Mouse (Mus musculus): ENCODE data around the gene Zdhhc20. TPM values are rescaled to one million over a fixed set of nuclear protein-coding genes. Genes with fewer than 3 reads are reported as not detected.
A peak's percentile ranks its signal among the peaks of the same experiment; 100 is the strongest.
"Not testable (repeated sequence)": the region's sequence is repeated elsewhere in the genome, so short reads cannot be mapped to it uniquely, and the experiment has no call there.

Gene Zdhhc20
- polyA plus RNA-seq, 1 experiment from 2014 or later: 58.9 TPM

GRCm38 (mm10) chr14:57896088-57896871 is 6.2 kb upstream of the Zdhhc20 start:
- H3K27me3 ChIP-seq (replicated peaks; ENCODE audit: control insufficient read depth, insufficient read depth, low read length); H3K4me2 ChIP-seq (ENCODE audit: low read depth, low read length); ATAC-seq; H3K27ac ChIP-seq (ENCODE audit: low read length); H3K4me1 ChIP-seq (ENCODE audit: control insufficient read depth, insufficient read depth, low read length); H3K9me3 ChIP-seq (ENCODE audit: control insufficient read depth, low read length); H3K9ac ChIP-seq (ENCODE audit: low read depth, low read length); H3K36me3 ChIP-seq (ENCODE audit: control insufficient read depth, insufficient read depth, low read length); H3K4me3 ChIP-seq (ENCODE audit: low read length): not testable (repeated sequence)
- WGBS: 62% methylated on average over 8 of the region's 8 CpGs

GRCm38 (mm10) chr14:57894346-57894745 is 4.3 kb upstream of the Zdhhc20 start:
- H3K4me2 ChIP-seq (ENCODE audit: low read depth, low read length): no peak overlapping the region
- no peak overlapping the region for H3K9ac ChIP-seq (ENCODE audit: low read depth, low read length)
- H3K27ac ChIP-seq (ENCODE audit: low read length): no peak overlapping the region
- H3K9me3 ChIP-seq (ENCODE audit: control insufficient read depth, low read length): no peaks in the 10 kb centered on the region
- ATAC-seq: no peak
- no peaks in the 10 kb centered on the region for H3K27me3 ChIP-seq (replicated peaks; ENCODE audit: control insufficient read depth, insufficient read depth, low read length)
- no peaks in the 10 kb centered on the region for H3K4me1 ChIP-seq (ENCODE audit: control insufficient read depth, insufficient read depth, low read length)
- H3K4me3 ChIP-seq (ENCODE audit: low read length): no peak overlapping the region
- no peaks in the 10 kb centered on the region for H3K36me3 ChIP-seq (ENCODE audit: control insufficient read depth, insufficient read depth, low read length)
- WGBS: 80% methylated on average over 2 of the region's 2 CpGs

- Histone ChIP-seq H3K4me3 (ENCODE audit: low read length) (no peak overlapping the region), H3K4me2 (ENCODE audit: low read depth, low read length) (no peak overlapping the region), H3K27ac (ENCODE audit: low read length) (no peak overlapping the region), H3K9ac (ENCODE audit: low read depth, low read length) (no peak overlapping the region), H3K4me1 (ENCODE audit: control insufficient read depth, insufficient read depth, low read length) (peaks cover 7% of the 10 kb centered on the region; the same call in 1 of the 2 replicates), H3K27me3 (replicated peaks; ENCODE audit: control insufficient read depth, insufficient read depth, low read length) (no peaks in the 10 kb centered on the region), H3K36me3 (ENCODE audit: control insufficient read depth, insufficient read depth, low read length) (no peaks in the 10 kb centered on the region), H3K9me3 (ENCODE audit: control insufficient read depth, low read length) (no peaks in the 10 kb centered on the region)
- ATAC-seq: no peak
- 97% methylated on average over 1 of the region's 1 CpGs for WGBS
Measured at GRCm38 (mm10) chr14:57892961-57893360, 2.9 kb upstream of the Zdhhc20 start.

DNA sequence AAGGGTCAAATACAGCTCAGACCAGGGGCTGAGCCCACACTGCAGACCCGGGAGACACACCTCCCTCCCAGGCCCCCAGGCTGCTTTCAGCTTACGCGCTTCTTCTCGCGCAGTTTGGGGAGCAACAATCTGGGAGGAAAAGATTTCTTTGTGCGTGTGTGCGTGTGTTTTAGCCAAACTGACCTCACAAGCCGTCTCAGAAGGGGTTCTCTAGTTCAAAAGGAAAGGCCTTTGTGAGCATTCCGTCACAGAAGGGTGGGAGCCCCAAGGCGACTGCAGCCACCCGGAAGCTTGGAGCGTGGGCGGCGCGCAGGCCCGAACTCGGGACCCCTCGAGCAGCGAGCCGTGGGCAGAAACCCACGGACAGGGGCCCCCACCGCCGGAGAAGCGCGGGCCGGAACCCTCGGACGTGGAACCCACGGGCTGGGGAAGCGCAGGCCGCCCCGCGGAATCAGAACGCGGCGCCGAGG is 500 bp downstream of the Zdhhc20 start:
- Histone ChIP-seq H3K4me2 (ENCODE audit: low read depth, low read length) (peak overlapping the region; percentile 64), H3K9me3 (ENCODE audit: control insufficient read depth, low read length) (no peaks in the 10 kb centered on the region), H3K4me1 (ENCODE audit: control insufficient read depth, insufficient read depth, low read length) (peaks cover 15% of the 10 kb centered on the region; the same call in 1 of the 2 replicates), H3K27me3 (replicated peaks; ENCODE audit: control insufficient read depth, insufficient read depth, low read length) (no peaks in the 10 kb centered on the region), H3K4me3 (ENCODE audit: low read length) (peak overlapping the region; percentile 90), H3K36me3 (ENCODE audit: control insufficient read depth, insufficient read depth, low read length) (no peaks in the 10 kb centered on the region), H3K27ac (ENCODE audit: low read length) (peak overlapping the region; percentile 89), H3K9ac (ENCODE audit: low read depth, low read length) (peak overlapping the region; percentile 96)
- under 1% methylated on average over 37 of the region's 37 CpGs for WGBS
- ATAC-seq: peak; percentile 36; the same call in 1 of the 2 replicates

DNA sequence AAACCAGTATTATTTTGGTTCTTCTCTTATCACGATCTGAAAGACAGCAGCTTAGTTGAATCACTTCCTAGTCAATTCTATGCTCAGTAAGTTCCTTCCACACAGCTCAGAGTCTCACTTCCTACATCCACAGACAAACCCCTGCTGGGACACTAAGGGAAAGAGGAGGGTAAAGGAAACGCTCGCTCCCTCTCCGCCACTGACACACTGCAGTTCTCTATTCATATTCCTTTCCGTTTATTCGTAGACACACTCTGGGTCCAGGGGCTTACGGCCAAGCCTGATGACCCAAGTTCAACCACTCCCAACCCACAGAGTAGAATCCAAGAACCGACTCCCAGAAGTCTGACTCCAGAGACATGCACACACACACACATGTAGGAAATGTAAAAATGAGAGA is 2.9 kb downstream of the Zdhhc20 start:
- Histone ChIP-seq H3K9ac (ENCODE audit: low read depth, low read length) (no peak overlapping the region), H3K4me2 (ENCODE audit: low read depth, low read length) (no peak overlapping the region), H3K4me1 (ENCODE audit: control insufficient read depth, insufficient read depth, low read length) (peaks cover 26% of the 10 kb centered on the region), H3K27me3 (replicated peaks; ENCODE audit: control insufficient read depth, insufficient read depth, low read length) (no peaks in the 10 kb centered on the region), H3K27ac (ENCODE audit: low read length) (no peak overlapping the region), H3K36me3 (ENCODE audit: control insufficient read depth, insufficient read depth, low read length) (no peaks in the 10 kb centered on the region), H3K4me3 (ENCODE audit: low read length) (no peak overlapping the region), H3K9me3 (ENCODE audit: control insufficient read depth, low read length) (no peaks in the 10 kb centered on the region)
- ATAC-seq: no peak
- 72% methylated on average over 8 of the region's 8 CpGs for WGBS

GRCm38 (mm10) chr14:57886032-57886431 is 4.0 kb downstream of the Zdhhc20 start:
- no peak overlapping the region for H3K4me3 ChIP-seq (ENCODE audit: low read length)
- H3K4me1 ChIP-seq (ENCODE audit: control insufficient read depth, insufficient read depth, low read length): peaks cover 31% of the 10 kb centered on the region
- no peak overlapping the region for H3K4me2 ChIP-seq (ENCODE audit: low read depth, low read length)
- WGBS: 76% methylated on average over 2 of the region's 2 CpGs
- H3K9ac ChIP-seq (ENCODE audit: low read depth, low read length): no peak overlapping the region
- H3K27ac ChIP-seq (ENCODE audit: low read length): no peak overlapping the region
- no peaks in the 10 kb centered on the region for H3K36me3 ChIP-seq (ENCODE audit: control insufficient read depth, insufficient read depth, low read length)
- no peak for ATAC-seq
- no peaks in the 10 kb centered on the region for H3K9me3 ChIP-seq (ENCODE audit: control insufficient read depth, low read length)
- H3K27me3 ChIP-seq (replicated peaks; ENCODE audit: control insufficient read depth, insufficient read depth, low read length): no peaks in the 10 kb centered on the region

DNA sequence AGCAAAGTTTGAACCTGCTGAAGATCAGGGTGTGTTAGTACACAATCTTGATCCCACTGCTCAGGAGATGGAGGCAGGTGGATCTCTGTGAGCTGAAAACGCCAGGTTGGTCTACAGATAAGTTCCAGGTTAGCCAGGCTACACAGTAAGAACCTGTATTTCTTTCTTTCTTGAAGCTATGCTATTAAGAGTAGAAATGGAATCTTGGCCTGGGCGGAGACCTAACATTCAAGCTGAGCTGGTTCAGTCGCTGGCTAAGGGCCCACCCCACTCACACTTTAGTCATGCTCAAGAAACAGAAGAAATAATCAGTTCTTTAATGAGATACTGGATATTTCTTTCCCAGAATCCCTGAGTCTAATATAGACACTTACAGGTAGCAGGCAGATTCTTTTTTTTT is 6.7 kb downstream of the Zdhhc20 start:
- Histone ChIP-seq H3K27ac (ENCODE audit: low read length) (peak overlapping the region; percentile 88), H3K4me1 (ENCODE audit: control insufficient read depth, insufficient read depth, low read length) (peaks cover 28% of the 10 kb centered on the region), H3K36me3 (ENCODE audit: control insufficient read depth, insufficient read depth, low read length) (no peaks in the 10 kb centered on the region), H3K9ac (ENCODE audit: low read depth, low read length) (no peak overlapping the region), H3K4me2 (ENCODE audit: low read depth, low read length) (0 out of 2 replicates have a peak overlapping the region, but pooled peaks have one; percentile 19), H3K9me3 (ENCODE audit: control insufficient read depth, low read length) (no peaks in the 10 kb centered on the region), H3K4me3 (ENCODE audit: low read length) (no peak overlapping the region), H3K27me3 (replicated peaks; ENCODE audit: control insufficient read depth, insufficient read depth, low read length) (no peaks in the 10 kb centered on the region)
- WGBS: 63% methylated on average over 3 of the region's 3 CpGs
- peak; percentile 78 for ATAC-seq

DNA sequence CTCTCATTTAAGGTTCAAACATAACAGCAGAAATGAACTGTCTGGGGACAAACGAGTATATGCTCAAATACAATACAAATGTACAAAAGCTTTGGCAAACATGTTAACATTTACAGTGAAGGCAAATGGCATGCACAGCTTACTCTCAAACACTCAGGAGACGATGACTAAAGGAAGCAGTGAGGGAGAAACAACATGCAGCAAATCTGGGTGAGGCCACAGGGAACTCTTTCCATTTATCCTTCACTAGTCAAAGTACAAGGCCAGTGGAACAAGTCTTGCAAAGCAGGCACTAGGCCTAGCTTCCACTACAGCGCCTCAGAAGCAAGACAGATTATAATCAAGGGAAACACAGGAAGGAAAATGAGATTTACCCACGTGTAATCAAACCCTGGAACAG is 7.4 kb downstream of the Zdhhc20 start:
- no peaks in the 10 kb centered on the region for H3K27me3 ChIP-seq (replicated peaks; ENCODE audit: control insufficient read depth, insufficient read depth, low read length)
- peaks cover 24% of the 10 kb centered on the region for H3K4me1 ChIP-seq (ENCODE audit: control insufficient read depth, insufficient read depth, low read length)
- H3K9me3 ChIP-seq (ENCODE audit: control insufficient read depth, low read length): no peaks in the 10 kb centered on the region
- H3K4me3 ChIP-seq (ENCODE audit: low read length): no peak overlapping the region
- H3K4me2 ChIP-seq (ENCODE audit: low read depth, low read length): no peak overlapping the region
- no peaks in the 10 kb centered on the region for H3K36me3 ChIP-seq (ENCODE audit: control insufficient read depth, insufficient read depth, low read length)
- ATAC-seq: peak; percentile 74
- no peak overlapping the region for H3K9ac ChIP-seq (ENCODE audit: low read depth, low read length)
- 34% methylated on average over 4 of the region's 4 CpGs for WGBS
- peak overlapping the region; percentile 88 for H3K27ac ChIP-seq (ENCODE audit: low read length)

DNA sequence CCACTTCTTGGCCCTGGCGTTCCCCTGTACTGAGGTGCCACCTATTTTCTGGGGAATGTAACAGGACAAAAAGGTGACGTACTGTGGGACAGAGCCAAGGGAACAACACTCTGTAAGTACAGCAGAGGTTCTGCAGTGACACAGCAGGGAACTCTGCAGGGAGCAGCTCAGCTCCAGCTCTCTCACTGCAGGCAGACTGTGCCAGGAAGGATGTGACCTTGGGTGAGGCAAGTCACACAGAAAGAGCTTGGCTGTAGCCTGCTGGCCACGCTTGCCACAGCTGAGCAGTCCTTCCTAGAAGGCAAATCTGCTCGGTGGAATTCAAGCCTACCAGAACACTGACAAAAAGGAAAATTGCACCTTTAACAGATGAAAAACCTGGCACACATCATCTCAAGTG is 8.3 kb downstream of the Zdhhc20 start:
- peak; percentile 58 for ATAC-seq

More for the DNA sequence above, 8.3 kb downstream of the Zdhhc20 start:
- 59% methylated on average over 4 of the region's 4 CpGs for WGBS
- Histone ChIP-seq H3K4me3 (ENCODE audit: low read length) (no peak overlapping the region), H3K4me2 (ENCODE audit: low read depth, low read length) (no peak overlapping the region), H3K9me3 (ENCODE audit: control insufficient read depth, low read length) (no peaks in the 10 kb centered on the region), H3K4me1 (ENCODE audit: control insufficient read depth, insufficient read depth, low read length) (peaks cover 21% of the 10 kb centered on the region), H3K36me3 (ENCODE audit: control insufficient read depth, insufficient read depth, low read length) (no peaks in the 10 kb centered on the region), H3K27ac (ENCODE audit: low read length) (peak overlapping the region; percentile 88), H3K9ac (ENCODE audit: low read depth, low read length) (no peak overlapping the region), H3K27me3 (replicated peaks; ENCODE audit: control insufficient read depth, insufficient read depth, low read length) (no peaks in the 10 kb centered on the region)
